Mouse (Mus musculus): ENCODE data around the gene Fgfr2.

DNA sequence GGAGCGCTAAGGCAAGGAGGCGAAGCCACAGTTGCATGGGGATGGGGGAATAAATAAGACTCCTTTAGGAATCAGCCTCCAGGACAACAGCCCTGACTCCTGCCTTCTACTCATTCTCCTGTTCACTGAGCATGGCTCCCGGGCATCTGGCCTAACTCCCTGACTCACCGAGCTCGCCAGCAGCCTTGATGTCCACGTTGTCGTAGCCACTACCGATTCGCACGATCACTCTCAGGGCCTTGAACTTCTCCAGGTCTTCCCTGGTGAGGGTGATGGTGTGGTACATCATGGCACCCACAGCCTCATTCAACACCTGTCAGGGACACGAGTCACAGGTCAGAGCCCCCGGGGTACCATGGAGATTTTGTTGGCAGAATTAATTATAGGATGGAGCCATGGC, 124.5 kb downstream of the Fgfr2 start:
- TF ChIP-seq CTCF (IDR thresholded peaks at IDR 0.05; ENCODE audit: extremely low read depth, insufficient read length, insufficient replicate concordance, low read depth, low read length) (no peak), POLR2A (IDR thresholded peaks at IDR 0.05; ENCODE audit: low read depth, low read length) (no peak)

All from small intestine, adult 2 months (tissue).